Mouse (Mus musculus): ENCODE data around the gene Cfd.

DNA sequence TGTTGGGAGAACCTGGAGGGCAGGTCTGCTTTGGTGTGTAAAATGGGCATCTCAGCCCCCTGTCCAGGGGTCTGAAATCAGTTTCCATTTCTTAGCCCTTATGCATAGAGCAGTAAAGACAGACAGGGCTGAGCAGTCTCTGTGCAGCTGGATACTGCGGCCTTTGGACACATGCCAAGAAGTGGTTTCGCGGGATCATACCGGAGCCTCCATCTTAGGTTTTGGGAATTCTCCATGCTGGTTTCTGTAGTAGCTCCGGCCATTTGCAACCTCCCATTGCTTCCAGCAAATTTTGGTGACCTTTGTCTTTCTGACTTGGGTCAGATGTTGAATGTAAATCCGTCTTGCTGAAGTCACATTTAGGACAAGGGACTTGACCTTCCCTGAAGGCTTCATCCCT, 47.2 kb upstream of the Cfd start:
- no peak for TF ChIP-seq CTCF (conservative IDR thresholded peaks at IDR 0.05; ENCODE audit: insufficient read depth, insufficient read length, low read depth, low read length)
- no peak for TF ChIP-seq POLR2A (IDR thresholded peaks at IDR 0.05; ENCODE audit: low read depth, low read length)
